Mouse (Mus musculus) embryonic fibroblast, embryonic 13.5 days (primary cell): ENCODE data around the gene Serac1.

Experiments
- CTCF ChIP-seq: IDR thresholded peaks from 2 replicates; pipeline ENCODE4 v1.5.1; 2011; ENCODE audit warnings: mild to moderate bottlenecking, control low read depth, low read length, moderate library complexity, borderline replicate concordance; ENCODE audit not compliant: insufficient read depth
- POLR2A ChIP-seq: IDR thresholded peaks from 2 replicates; pipeline ENCODE4 v1.6.1; 2011; ENCODE audit warnings: low read depth, mild to moderate bottlenecking, control low read depth, low read length, moderate library complexity

DNA sequence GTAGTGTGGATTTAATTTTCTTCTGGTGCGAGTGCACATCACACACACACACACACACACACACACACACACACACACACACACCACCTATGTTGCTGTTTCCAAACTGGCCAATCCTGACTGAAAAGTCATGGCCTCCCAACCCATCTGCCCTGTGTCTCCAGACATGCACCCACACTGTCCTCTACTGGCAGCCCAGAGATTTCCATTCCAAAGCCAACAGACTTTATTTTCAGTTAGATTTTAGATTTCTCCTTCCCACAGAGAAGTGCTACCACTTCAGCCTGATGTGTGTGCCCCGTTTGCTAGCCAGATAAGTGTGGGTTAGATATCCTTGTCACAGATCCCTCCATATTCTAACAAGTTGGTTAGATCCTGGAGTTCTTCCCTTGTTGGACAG, 59.8 kb downstream of the Serac1 start:
- TF ChIP-seq POLR2A (no peak), CTCF (peak; percentile 80; the same call in 1 of the 2 replicates)
